Mouse (Mus musculus) thymus, adult 2 months (tissue): Measurements from ENCODE around the gene Mterf4.

Experiments
- CTCF ChIP-seq: fragments of 200-500 bp; IDR thresholded peaks from 2 replicates; pipeline ENCODE4 v1.5.1; 2012; ENCODE audit warnings: mild to moderate bottlenecking, control low read depth, low read length, moderate library complexity, borderline replicate concordance; ENCODE audit not compliant: control insufficient read depth, poor library complexity, insufficient read depth; ENCODE audit errors: extremely low read depth
- POLR2A ChIP-seq: fragments of 200-500 bp; IDR thresholded peaks from 2 replicates; pipeline ENCODE4 v1.6.1; 2012; ENCODE audit warnings: mild to moderate bottlenecking, low read length, control low read depth, moderate library complexity; ENCODE audit not compliant: control insufficient read depth, poor library complexity, insufficient read depth; ENCODE audit errors: extremely low read depth

GRCm38 (mm10) chr1:93252586-93252985, 53.1 kb downstream of the Mterf4 start:
- TF ChIP-seq CTCF (no peak), POLR2A (no peak)
